Mouse (Mus musculus) CD8-positive naive resting alpha-beta T cell, adult 2 months (primary cell): Measurements from ENCODE around the gene Nkx3-2.

Experiments used
- DNase-seq, 2 experiments: peaks; one replicate each; pipeline ENCODE4 v3.0.0; 2022; ENCODE audit warnings: low read depth in 2 of 2, low spot score in 2 of 2

Nkx3-2 gene

GRCm38 (mm10) chr5:41763731-41764721, at the start of gene Nkx3-2:
TSS of gene Nkx3-2 (minus strand) at chr5:41764501.
- no peak for DNase-seq

- no peak for DNase-seq
These were observed 48.2 kb upstream of the Nkx3-2 start for GRCm38 (mm10) chr5:41812516-41812915.

- DNase-seq = no peak
These were observed 47.0 kb upstream of the Nkx3-2 start for GRCm38 (mm10) chr5:41811279-41811678.

GRCm38 (mm10) chr5:41807383-41807782, 43.1 kb upstream of the Nkx3-2 start:
- DNase-seq = no peak

- no peak for DNase-seq
These were observed 41.9 kb upstream of the Nkx3-2 start for GRCm38 (mm10) chr5:41806176-41806575.

GRCm38 (mm10) chr5:41805085-41805484, 40.8 kb upstream of the Nkx3-2 start:
- no peak for DNase-seq

- no peak for DNase-seq
These were observed 40.3 kb upstream of the Nkx3-2 start for GRCm38 (mm10) chr5:41804643-41805042.

- no peak for DNase-seq
These were observed 37.3 kb upstream of the Nkx3-2 start for GRCm38 (mm10) chr5:41801622-41802021.

GRCm38 (mm10) chr5:41794434-41794833, 30.1 kb upstream of the Nkx3-2 start:
- DNase-seq = no peak

- no peak for DNase-seq
These were observed 26.2 kb upstream of the Nkx3-2 start for GRCm38 (mm10) chr5:41790517-41790916.

- DNase-seq = no peak
These were observed 24.6 kb upstream of the Nkx3-2 start for GRCm38 (mm10) chr5:41788877-41789276.

GRCm38 (mm10) chr5:41781890-41782289, 17.6 kb upstream of the Nkx3-2 start:
- no peak for DNase-seq

- no peak for DNase-seq
These were observed 15.7 kb upstream of the Nkx3-2 start for GRCm38 (mm10) chr5:41780026-41780425.

GRCm38 (mm10) chr5:41775728-41776127, 11.4 kb upstream of the Nkx3-2 start:
- no peak for DNase-seq

- no peak for DNase-seq
These were observed 11.0 kb upstream of the Nkx3-2 start for GRCm38 (mm10) chr5:41775273-41775672.

- DNase-seq = peak; percentile 76 to 78
These were observed 4.2 kb upstream of the Nkx3-2 start for GRCm38 (mm10) chr5:41768382-41769040.

GRCm38 (mm10) chr5:41767296-41768200, 3.2 kb upstream of the Nkx3-2 start:
- no peak for DNase-seq

GRCm38 (mm10) chr5:41766406-41767010, 2.2 kb upstream of the Nkx3-2 start:
- no peak for DNase-seq

- DNase-seq = no peak
These were observed 1.5 kb upstream of the Nkx3-2 start for GRCm38 (mm10) chr5:41765626-41766405.
